Mouse (Mus musculus) adrenal gland, postnatal 4 days (tissue): Measurements from ENCODE around the gene AC109138.7. TPM values are rescaled to one million over a fixed set of nuclear protein-coding genes. Genes with fewer than 3 reads are reported as not detected.

Experiments used
- DNase-seq, 2 experiments: peaks; one replicate each; pipeline ENCODE4 v3.0.0; 2021 to 2022; ENCODE audit warnings: low spot score in 2 of 2, mixed read lengths in 2 of 2
- total RNA-seq, 2 experiments: library from RNA; stranded (reverse); gene quantifications; 2 replicates each; pipeline ENCODE4 v1.2.3; 2021

Gene AC109138.7
- total RNA-seq, 2 experiments from 2014 or later: not detected

DNA sequence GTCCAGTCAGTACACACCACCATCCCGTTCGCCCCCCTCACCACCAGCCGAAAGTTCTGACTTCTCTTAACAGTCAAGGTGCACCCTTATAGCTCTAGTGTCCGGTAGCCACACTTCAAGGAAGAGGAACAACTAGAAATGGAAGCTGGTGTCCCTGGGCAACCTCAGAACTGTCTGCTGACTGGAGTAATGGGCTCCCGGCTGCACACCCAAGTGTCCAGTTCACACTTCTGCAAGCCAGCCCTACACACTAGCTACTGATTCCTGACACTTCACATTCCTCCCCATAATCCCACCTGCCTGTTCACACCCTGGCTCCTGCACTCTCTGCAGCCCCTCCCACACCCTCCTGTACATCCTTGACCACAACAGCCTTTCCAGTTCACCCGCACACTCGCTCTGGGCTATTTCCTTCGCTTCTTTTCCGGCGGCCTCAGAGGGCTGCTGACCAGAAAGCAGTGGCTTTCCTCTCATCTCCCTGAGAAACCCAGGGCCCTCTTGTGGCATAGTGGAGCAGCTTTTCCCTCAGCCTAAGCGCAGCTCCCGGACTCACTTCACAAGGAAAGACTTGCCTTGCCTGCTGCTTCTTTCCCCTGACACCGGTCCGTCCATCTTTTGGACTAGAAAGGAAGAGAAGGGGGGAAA lies 2.0 kb downstream of the AC109138.7 start:
- no peak for DNase-seq

DNA sequence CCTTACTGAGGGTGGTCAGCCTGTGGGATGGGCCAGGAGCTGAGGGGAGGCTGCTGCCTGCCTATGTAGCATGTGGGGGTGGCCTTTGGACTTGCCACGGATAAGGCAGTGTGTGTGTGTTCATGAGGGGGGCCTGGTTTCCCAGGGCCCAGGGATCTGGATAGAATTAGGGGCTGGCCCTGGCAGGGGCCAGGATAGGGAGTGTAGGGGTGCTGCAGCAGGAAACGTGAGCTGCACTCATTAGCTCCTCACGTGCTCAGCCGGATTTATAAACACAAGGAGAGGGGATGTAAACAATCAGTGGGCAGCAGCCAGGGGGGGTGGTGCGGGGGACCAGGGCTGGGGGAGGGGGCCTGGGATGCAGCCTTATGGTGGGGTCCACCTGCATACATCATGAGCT lies 3.0 kb downstream of the AC109138.7 start:
- DNase-seq: no peak

GRCm38 (mm10) chr19:4217855-4218254 lies 3.7 kb downstream of the AC109138.7 start:
- DNase-seq: no peak

DNA sequence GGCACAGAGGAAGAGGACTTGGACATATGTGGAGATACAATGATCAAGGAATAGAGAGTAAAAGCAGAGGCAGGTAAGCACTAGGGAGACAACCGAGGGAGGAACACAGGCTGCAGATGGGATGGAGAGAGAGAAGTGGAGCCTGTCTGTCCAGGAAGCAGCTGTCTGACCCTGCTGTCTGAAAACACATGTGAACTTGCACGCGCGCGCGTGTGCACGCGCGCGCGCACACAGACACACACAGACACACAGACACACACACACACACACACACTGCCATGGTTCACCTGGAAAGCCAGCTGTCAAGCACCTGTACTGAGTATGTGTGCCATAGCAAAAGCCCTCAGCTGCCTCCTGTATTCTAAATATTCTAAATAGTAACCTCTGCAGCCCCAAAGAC lies 4.1 kb downstream of the AC109138.7 start:
- no peak for DNase-seq

- no peak for DNase-seq
Measured at GRCm38 (mm10) chr19:4218784-4219183, 4.6 kb downstream of the AC109138.7 start.

DNA sequence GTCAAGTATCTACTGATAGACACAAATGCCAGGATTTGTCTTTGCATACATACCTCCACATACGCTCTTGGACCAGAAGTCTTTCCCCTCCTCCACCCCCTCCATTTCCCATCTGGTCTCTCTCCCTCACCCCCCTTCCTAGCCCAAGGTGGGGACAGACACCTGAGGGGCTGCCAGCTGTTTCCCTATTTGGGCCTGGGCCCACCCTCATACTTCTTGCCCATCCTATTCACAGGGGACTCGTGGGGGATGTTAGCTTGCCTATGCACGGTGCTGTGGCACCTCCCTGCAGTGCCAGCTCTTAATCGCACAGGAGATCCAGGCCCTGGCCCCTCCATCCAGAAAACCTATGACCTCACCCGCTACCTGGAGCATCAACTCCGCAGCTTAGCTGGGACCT lies 5.8 kb downstream of the AC109138.7 start:
- DNase-seq: no peak

DNA sequence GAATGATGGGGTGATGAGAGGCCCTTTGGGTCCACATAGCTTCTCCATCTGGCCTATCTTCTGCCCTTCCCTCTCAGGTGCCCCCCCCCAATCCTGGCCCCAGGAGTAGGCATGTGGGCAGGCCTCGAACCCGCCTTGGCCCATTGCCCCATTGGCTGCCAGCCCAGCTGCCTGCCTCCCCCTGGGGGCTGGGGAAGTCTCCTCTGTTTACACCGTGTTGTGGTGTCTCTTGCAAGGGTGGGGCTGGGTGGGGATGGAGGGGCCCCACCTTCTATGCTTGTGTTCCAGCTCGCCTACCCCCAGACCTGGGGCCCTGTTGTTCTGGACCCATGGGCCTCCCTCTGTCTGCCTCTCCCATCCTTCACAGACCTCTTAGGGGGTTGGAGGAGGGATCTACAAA lies 6.3 kb downstream of the AC109138.7 start:
- no peak for DNase-seq

DNA sequence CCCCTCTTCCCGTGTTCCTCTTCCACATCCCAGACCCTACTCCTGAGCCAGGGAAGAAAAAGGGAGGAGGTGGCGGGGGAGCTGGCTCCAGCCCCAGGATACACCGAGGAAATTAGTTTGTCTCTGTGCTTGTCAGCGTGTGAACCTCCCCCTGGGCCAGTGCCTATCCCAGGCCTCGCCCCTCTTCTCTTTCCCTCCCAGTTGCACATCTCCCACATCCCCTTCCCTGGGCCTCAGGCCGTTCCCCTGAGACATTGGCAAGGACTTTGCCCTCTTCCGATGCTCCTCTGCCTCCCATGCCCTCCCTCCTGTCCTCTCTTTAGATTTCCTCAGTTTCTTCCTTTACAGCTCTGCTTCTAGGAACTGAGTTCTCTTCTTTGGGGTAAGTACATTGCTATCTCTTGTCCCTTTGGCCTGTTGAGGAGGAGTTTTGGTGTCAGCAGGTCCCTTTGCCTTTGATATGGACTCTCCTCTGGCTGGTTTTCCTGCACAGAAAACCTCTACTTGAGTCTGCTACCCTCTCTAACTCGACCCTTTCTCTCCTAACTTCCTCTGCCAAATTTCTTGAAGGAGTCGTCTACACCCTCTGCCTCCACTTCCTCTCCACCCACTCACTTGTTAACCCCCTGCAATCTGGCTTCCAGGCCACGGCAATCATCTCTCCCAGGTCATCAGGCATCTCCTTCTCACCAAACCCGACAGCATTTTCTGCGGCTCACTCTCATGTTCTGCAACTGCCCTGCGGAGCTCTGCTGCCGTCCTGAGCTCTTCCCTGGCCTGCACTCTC lies 7.0 kb downstream of the AC109138.7 start:
- no peak for DNase-seq

DNA sequence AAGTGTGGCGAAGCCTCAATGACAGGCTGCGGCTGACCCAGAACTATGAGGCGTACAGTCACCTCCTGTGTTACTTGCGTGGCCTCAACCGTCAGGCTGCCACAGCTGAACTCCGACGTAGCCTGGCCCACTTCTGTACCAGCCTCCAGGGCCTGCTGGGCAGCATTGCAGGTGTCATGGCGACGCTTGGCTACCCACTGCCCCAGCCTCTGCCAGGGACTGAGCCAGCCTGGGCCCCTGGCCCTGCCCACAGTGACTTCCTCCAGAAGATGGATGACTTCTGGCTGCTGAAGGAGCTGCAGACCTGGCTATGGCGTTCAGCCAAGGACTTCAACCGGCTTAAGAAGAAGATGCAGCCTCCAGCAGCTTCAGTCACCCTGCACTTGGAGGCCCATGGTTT lies 8.0 kb downstream of the AC109138.7 start:
- no peak for DNase-seq

DNA sequence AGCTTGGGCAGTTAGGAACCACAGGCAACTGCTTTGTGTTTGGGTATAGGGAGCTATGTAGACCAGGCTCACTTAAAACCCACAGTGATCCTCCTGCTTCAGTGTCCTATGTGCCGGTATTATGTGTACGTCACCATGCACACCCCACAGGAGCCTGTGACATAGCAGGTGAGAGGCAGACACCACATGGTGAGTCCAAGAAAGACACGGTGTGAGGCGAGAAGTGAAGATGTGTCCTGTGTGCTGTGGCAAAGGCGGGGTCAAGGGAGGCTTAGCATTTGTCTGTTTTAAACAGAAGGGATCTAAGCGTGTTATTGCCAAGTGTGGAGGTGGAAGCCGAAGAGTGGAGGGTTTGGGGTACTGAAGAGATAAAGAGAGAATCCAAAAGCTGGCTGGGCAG lies 12.6 kb downstream of the AC109138.7 start:
- DNase-seq: no peak

GRCm38 (mm10) chr19:4227446-4227845 lies 13.3 kb downstream of the AC109138.7 start:
- DNase-seq: no peak

- no peak for DNase-seq
Measured at GRCm38 (mm10) chr19:4227894-4228678, 13.9 kb downstream of the AC109138.7 start.

GRCm38 (mm10) chr19:4228891-4229290 lies 14.7 kb downstream of the AC109138.7 start:
- no peak for DNase-seq

DNA sequence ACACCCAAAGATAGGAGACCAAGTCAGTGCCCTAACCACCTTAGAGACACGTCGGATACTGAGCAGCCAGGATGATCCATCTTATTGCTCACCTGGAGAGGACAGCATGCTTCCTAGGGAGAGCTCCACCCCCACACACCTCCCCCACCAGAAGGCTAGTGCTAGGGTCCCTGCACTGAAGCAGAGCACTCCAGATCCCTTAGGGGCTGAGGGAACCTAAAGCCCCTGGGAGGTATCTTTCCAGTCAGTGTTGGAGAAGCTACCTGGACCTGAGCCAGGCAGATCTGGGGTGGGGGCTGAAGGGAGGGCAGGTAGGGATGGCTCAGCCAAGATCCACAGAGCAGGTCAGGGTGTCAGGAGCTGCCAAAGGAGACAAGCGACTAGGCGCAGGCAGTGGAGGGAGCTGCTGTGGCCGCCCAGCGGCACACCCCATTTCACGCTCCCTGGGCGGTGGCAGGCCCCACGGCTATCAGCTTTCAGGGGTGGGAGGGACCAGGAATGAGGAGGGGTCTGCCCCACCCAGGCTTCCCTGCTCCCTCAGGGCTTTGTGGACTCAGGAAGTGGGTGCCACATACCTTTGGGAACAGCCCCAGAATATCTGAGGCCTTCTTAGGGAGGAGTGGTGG lies 15.4 kb downstream of the AC109138.7 start:
- DNase-seq: no peak

DNA sequence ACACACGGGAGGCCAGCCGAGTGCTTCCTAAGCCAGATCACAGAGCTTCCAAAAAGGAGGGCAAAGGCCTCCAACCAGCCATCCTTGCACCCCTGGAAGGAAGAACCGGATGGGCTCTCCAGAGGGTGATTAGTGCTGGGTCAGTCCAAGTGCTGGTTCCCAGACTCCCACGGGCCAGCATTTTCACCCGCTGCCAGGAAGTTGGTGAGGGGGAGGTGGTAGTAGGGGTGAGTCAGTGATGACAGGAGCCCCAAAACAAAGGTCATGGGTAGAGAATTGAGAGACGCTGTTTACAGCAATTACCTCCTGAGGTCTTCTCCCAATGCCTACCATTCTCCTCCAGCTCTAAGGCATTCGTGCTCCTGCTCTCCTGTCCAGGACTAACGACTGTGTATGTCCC lies 16.3 kb downstream of the AC109138.7 start:
- DNase-seq: no peak

DNA sequence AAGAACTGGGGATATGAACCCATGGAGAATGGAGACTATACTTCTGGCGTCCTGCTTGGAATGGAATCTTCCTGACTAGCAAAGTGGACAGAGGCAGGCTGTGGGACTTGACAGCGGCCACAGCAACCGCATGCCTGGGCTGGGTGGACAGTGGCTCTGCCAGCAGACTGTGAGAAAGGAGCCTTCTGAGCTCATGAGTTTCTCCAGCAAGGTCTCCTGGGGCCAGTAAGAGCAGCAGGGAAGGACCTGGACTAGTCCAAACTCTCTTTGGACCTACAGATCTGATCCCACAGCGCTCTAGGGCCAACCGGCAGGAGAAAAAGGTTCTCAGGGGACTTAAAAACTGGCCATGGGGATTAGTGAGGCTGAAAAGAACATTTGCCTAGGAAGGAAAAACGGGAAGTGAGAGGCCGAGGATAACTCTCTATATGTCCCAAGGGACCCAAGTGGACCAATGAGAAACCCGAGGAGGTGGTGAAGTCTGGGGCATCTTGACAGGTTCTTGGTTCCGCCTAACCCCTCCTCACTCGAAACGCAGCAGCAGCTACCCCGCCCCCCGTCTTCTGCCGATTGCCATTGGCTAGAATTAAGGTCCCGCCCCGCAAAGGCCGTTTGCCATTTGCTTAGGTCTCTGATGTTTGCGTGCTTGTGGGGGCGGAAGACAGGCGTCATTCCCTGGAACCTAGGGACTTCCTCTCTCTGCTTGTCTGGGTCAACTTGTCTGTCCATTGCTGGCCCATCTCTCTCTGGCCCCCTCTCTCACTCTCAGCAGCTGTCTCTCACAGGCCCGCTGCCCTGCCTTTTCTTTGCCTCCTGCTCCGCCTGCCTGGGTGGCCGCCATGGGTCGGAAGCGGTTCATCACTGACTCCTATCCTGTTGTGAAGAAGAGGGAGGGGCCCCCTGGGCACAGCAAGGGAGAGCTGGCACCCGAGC lies 17.4 kb downstream of the AC109138.7 start, which contains the start of gene Pold4:
Pold4 (plus strand) TSS at position 647 of the 933 bp plus-strand sequence.
- DNase-seq: peak; percentile 88 to 94

GRCm38 (mm10) chr19:4232186-4232572 lies 18.0 kb downstream of the AC109138.7 start:
- DNase-seq: no peak

DNA sequence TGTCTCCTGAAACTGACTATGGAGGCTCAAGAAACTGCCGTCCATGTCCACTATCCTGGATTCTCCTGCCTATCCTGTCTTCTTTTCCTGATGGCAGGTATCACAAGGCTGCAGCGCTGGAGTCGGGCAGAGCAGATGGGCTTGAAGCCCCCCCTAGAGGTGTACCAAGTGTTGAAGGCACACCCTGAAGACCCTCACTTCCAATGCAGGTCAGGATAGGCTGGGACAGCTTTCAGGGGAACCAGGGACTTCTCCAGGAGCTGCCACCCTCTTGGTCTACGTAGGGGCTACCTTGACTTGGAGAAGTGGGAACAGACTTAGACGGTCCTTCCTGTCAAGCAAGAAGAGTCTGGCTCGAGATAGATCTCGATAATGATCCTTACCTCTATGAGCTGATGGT lies 18.5 kb downstream of the AC109138.7 start:
- DNase-seq: no peak

DNA sequence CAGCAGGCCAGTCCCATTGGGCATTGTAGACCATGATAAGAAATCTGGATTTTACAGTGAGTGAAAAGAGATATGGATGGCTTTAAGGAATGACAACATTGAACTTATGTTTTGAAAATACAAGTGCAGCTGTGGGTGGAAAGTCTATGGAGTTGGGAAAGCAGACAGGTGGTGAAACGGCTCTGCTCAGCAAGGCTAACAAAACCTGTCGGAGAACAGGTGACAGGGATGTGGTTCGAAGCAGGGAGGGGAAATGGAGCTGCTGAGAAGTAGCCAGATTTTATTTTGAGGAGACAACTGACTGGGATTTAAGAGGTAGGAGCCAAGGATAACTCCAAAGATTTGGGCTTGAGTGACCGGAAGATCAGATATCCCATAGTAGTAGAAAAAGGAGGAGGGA lies 20.4 kb downstream of the AC109138.7 start:
- DNase-seq: no peak

GRCm38 (mm10) chr19:4240247-4240668 lies 26.1 kb downstream of the AC109138.7 start:
- no peak for DNase-seq
